Mouse (Mus musculus) hindbrain, embryonic 16.5 days (tissue): Measurements from ENCODE around the gene Fgf23. TPM values are rescaled to one million over a fixed set of nuclear protein-coding genes. Genes with fewer than 3 reads are reported as not detected.

Source experiments
- ATAC-seq: fragments of 200-750 bp; cut with Nextera tagmentation; 2 replicates; pipeline ENCODE4 v1.8.0; 2017; ENCODE audit warnings: moderate TSS enrichment, moderate library complexity
- H3K27ac ChIP-seq: fragments of 300-500 bp; sonication (generic); 2 replicates; pipeline ENCODE4 v1.5.1; 2014; ENCODE audit warnings: low read depth, mild to moderate bottlenecking, control low read depth, low read length, moderate library complexity
- H3K27me3 ChIP-seq: fragments of 300-500 bp; sonication (generic); replicated peaks from 2 replicates; pipeline ENCODE4 v1.6.1; 2014; ENCODE audit warnings: low read length; ENCODE audit not compliant: control insufficient read depth, insufficient read depth
- H3K36me3 ChIP-seq: fragments of 300-500 bp; sonication (generic); 2 replicates; pipeline ENCODE4 v1.6.1; 2014; ENCODE audit warnings: mild to moderate bottlenecking, low read length, moderate library complexity, mixed read lengths; ENCODE audit not compliant: control insufficient read depth, insufficient read depth
- H3K4me1 ChIP-seq: fragments of 300-500 bp; sonication (generic); 2 replicates; pipeline ENCODE4 v1.6.1; 2014; ENCODE audit warnings: low read depth, low read length; ENCODE audit not compliant: control insufficient read depth, insufficient read depth
- H3K4me2 ChIP-seq: fragments of 300-500 bp; sonication (generic); 2 replicates; pipeline ENCODE4 v1.6.1; 2014; ENCODE audit warnings: mild to moderate bottlenecking, low read length, control low read depth, moderate library complexity
- H3K4me3 ChIP-seq: fragments of 300-500 bp; sonication (generic); 2 replicates; pipeline ENCODE4 v1.5.1; 2014; ENCODE audit warnings: mild to moderate bottlenecking, low read length, control low read depth, moderate library complexity
- H3K9ac ChIP-seq: fragments of 300-500 bp; sonication (generic); 2 replicates; pipeline ENCODE4 v1.6.1; 2014; ENCODE audit warnings: low read depth, mild to moderate bottlenecking, control low read depth, low read length, moderate library complexity
- H3K9me3 ChIP-seq: fragments of 300-500 bp; sonication (generic); 2 replicates; pipeline ENCODE4 v1.6.1; 2014; ENCODE audit warnings: mild to moderate bottlenecking, low read length, moderate library complexity; ENCODE audit not compliant: control insufficient read depth
- WGBS: fragments of 180-500 bp; shearing (Covaris S2); extraction: QIAGEN DNeasy Blood & Tissue Kit; methylation state at CpG from one replicate; pipeline ENCODE4 v1.1.7; 2014; 5-methylcytosine and 5-hydroxymethylcytosine counted together
- polyA plus RNA-seq: library from polyadenylated mRNA; unstranded; fragments of >200 nt; fragmentation: Nextera tagmentation; extraction: Ambion mirVana; gene quantifications from 2 replicates; pipeline ENCODE4 v1.2.1, GENCODE M21; 2015

Fgf23 gene
- 0.30 and 0.33 TPM in 2 replicates for polyA plus RNA-seq

GRCm38 (mm10) chr6:127072817-127073216 lies at the start of gene Fgf23:
TSS of gene Fgf23 (plus strand) at chr6:127072902.
- Histone ChIP-seq H3K9me3 (no peaks in the 10 kb centered on the region), H3K4me3 (no peak within 1 kb of the TSS), H3K4me2 (no peak within 1 kb of the TSS), H3K27ac (no peak within 1 kb of the TSS), H3K36me3 (no peaks in the 10 kb centered on the region), H3K4me1 (no peaks in the 10 kb centered on the region), H3K9ac (no peak within 1 kb of the TSS), H3K27me3 (0 out of 2 replicates have a peak, but pooled peaks cover 2% of the 10 kb centered on the region)
- ATAC-seq = no peak
- 16% methylated on average over 5 of the region's 5 CpGs for WGBS

GRCm38 (mm10) chr6:127024836-127025235 lies 47.9 kb upstream of the Fgf23 start:
- WGBS = 77% methylated on average over 7 of the region's 7 CpGs
- no peak for ATAC-seq
- H3K27me3 ChIP-seq = 0 out of 2 replicates have a peak, but pooled peaks cover 2% of the 10 kb centered on the region

GRCm38 (mm10) chr6:127034760-127035159 lies 37.9 kb upstream of the Fgf23 start:
- peak overlapping the region; percentile 32; the same call in 1 of the 2 replicates for H3K4me2 ChIP-seq
- no peak for ATAC-seq
- no peak overlapping the region for H3K4me3 ChIP-seq
- no peaks in the 10 kb centered on the region for H3K36me3 ChIP-seq
- WGBS = 37% methylated on average over 10 of the region's 10 CpGs
- no peaks in the 10 kb centered on the region for H3K9me3 ChIP-seq
- H3K27ac ChIP-seq = no peak overlapping the region
- no peak overlapping the region for H3K9ac ChIP-seq
- no peaks in the 10 kb centered on the region for H3K4me1 ChIP-seq
- no peaks in the 10 kb centered on the region for H3K27me3 ChIP-seq

More at GRCm38 (mm10) chr6:127024836-127025235, 47.9 kb upstream of the Fgf23 start:
- H3K9ac ChIP-seq = no peak overlapping the region
- H3K9me3 ChIP-seq = no peaks in the 10 kb centered on the region
- H3K4me3 ChIP-seq = no peak overlapping the region
- H3K4me1 ChIP-seq = no peaks in the 10 kb centered on the region; the same call in 1 of the 2 replicates
- no peak overlapping the region for H3K4me2 ChIP-seq
- no peak overlapping the region for H3K27ac ChIP-seq
- H3K36me3 ChIP-seq = no peaks in the 10 kb centered on the region

- WGBS = 57% methylated on average over 6 of the region's 6 CpGs
- no peak overlapping the region for H3K9ac ChIP-seq
- peak; percentile 60; the same call in 1 of the 2 replicates for ATAC-seq
- H3K4me2 ChIP-seq = no peak overlapping the region
- no peaks in the 10 kb centered on the region for H3K36me3 ChIP-seq
- H3K27me3 ChIP-seq = no peaks in the 10 kb centered on the region
- no peak overlapping the region for H3K27ac ChIP-seq
- no peak overlapping the region for H3K4me3 ChIP-seq
- H3K4me1 ChIP-seq = no peaks in the 10 kb centered on the region
- no peaks in the 10 kb centered on the region for H3K9me3 ChIP-seq
Observed at GRCm38 (mm10) chr6:127044909-127045308, 27.8 kb upstream of the Fgf23 start.

- Histone ChIP-seq H3K36me3 (no peaks in the 10 kb centered on the region), H3K27me3 (no peaks in the 10 kb centered on the region), H3K4me2 (no peak overlapping the region), H3K9me3 (no peaks in the 10 kb centered on the region), H3K9ac (no peak overlapping the region), H3K4me1 (no peaks in the 10 kb centered on the region), H3K4me3 (no peak overlapping the region), H3K27ac (no peak overlapping the region)
- ATAC-seq = no peak
- 76% methylated on average over 4 of the region's 4 CpGs for WGBS
Observed at GRCm38 (mm10) chr6:127050847-127051246, 21.9 kb upstream of the Fgf23 start.

- WGBS = 83% methylated on average over 12 of the region's 12 CpGs
- Histone ChIP-seq H3K27me3 (no peaks in the 10 kb centered on the region), H3K9ac (no peak overlapping the region), H3K9me3 (no peaks in the 10 kb centered on the region), H3K4me1 (no peaks in the 10 kb centered on the region), H3K36me3 (no peaks in the 10 kb centered on the region), H3K27ac (no peak overlapping the region), H3K4me3 (no peak overlapping the region), H3K4me2 (no peak overlapping the region)
- no peak for ATAC-seq
Observed at GRCm38 (mm10) chr6:127056990-127057588, 15.6 kb upstream of the Fgf23 start.

GRCm38 (mm10) chr6:127059975-127060374 lies 12.7 kb upstream of the Fgf23 start:
- Histone ChIP-seq H3K27me3 (no peaks in the 10 kb centered on the region; the same call in 1 of the 2 replicates), H3K4me2 (no peak overlapping the region), H3K9ac (no peak overlapping the region), H3K4me1 (0 out of 2 replicates have a peak, but pooled peaks cover 2% of the 10 kb centered on the region), H3K4me3 (no peak overlapping the region), H3K27ac (no peak overlapping the region), H3K36me3 (no peaks in the 10 kb centered on the region), H3K9me3 (no peaks in the 10 kb centered on the region)
- 85% methylated on average over 4 of the region's 4 CpGs for WGBS
- no peak for ATAC-seq

- H3K27me3 ChIP-seq = no peaks in the 10 kb centered on the region; the same call in 1 of the 2 replicates
- no peak overlapping the region for H3K9ac ChIP-seq
- H3K9me3 ChIP-seq = no peaks in the 10 kb centered on the region
- no peaks in the 10 kb centered on the region for H3K36me3 ChIP-seq
- 0 out of 2 replicates have a peak, but pooled peaks cover 2% of the 10 kb centered on the region for H3K4me1 ChIP-seq
- no peak overlapping the region for H3K4me3 ChIP-seq
- ATAC-seq = no peak
- no peak overlapping the region for H3K27ac ChIP-seq
- H3K4me2 ChIP-seq = no peak overlapping the region
- WGBS = 84% methylated on average over 3 of the region's 3 CpGs
Observed at GRCm38 (mm10) chr6:127063915-127064314, 8.8 kb upstream of the Fgf23 start.

- Histone ChIP-seq H3K9ac (0 out of 2 replicates have a peak overlapping the region, but pooled peaks have one; percentile 33), H3K4me3 (no peak overlapping the region)
Observed at GRCm38 (mm10) chr6:127064815-127065214, 7.9 kb upstream of the Fgf23 start.

More at GRCm38 (mm10) chr6:127064815-127065214, 7.9 kb upstream of the Fgf23 start:
- Histone ChIP-seq H3K9me3 (no peaks in the 10 kb centered on the region), H3K4me2 (peak overlapping the region; percentile 35), H3K4me1 (0 out of 2 replicates have a peak, but pooled peaks cover 2% of the 10 kb centered on the region), H3K36me3 (no peaks in the 10 kb centered on the region), H3K27ac (no peak overlapping the region), H3K27me3 (no peaks in the 10 kb centered on the region; the same call in 1 of the 2 replicates)
- WGBS = 7% methylated on average over 14 of the region's 14 CpGs
- ATAC-seq = no peak
